Mouse (Mus musculus): ENCODE results near the gene Kcne1.

Gene Kcne1

DNA sequence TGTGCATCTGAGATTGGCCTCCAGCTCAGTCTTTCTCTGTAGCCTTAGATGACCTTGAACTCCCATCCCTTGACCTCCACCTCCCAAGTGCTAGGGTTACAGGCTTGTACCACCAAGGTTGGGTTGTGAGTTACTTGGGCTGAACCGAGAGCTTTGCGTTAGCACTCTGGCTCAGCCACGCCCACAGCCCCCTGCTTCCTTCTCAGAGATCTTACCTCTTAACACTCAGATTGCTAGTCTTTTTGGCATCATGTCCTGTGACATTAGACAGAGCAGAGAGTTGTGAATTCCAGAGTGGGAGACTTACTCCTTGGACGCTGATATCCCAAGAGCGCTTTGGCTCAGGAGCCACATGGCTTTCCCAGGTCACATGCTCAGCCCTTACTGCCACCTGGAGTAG, 56.8 kb downstream of the Kcne1 start:
- no peak for DNase-seq

DNA sequence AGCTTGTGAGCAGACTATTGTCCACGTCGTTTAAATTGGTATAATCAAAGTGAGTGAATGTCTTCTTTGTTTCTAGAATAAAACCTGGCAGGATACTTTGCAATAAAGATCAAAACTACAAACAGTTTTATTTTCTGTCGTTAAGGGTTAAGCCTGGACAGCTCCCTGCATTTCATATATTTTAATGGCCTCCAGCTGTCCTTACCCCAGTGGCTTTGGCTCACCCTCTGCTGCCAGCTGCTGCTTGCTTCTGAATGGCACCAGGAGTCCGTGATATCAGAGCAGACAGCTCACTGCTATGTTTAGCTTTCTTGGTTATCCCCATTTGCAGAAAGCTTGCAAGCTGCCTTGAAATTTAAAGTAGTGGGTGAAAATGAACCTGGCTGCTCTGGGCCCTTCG, 57.3 kb downstream of the Kcne1 start:
- DNase-seq, result no peak

DNA sequence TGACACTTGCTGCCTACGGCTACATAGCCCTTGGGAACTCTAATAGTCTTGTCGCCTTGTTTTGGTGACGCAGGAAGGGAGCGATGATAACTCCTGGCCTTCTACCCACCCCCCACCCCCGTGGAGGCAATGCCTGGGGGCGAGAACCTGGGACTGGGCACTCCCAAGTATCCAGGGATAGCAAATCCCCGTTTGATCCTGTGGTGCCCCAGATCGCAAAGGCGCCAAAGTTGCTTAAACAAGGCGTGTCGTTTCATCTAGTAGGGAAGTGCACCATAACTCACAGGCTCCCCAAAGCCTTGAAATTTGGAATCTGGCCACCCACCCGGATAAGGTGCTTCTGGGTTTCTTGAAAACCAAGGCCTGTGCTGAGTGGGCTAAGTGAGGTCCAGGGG, 57.9 kb downstream of the Kcne1 start:
- peak; percentile 50 for DNase-seq

DNA sequence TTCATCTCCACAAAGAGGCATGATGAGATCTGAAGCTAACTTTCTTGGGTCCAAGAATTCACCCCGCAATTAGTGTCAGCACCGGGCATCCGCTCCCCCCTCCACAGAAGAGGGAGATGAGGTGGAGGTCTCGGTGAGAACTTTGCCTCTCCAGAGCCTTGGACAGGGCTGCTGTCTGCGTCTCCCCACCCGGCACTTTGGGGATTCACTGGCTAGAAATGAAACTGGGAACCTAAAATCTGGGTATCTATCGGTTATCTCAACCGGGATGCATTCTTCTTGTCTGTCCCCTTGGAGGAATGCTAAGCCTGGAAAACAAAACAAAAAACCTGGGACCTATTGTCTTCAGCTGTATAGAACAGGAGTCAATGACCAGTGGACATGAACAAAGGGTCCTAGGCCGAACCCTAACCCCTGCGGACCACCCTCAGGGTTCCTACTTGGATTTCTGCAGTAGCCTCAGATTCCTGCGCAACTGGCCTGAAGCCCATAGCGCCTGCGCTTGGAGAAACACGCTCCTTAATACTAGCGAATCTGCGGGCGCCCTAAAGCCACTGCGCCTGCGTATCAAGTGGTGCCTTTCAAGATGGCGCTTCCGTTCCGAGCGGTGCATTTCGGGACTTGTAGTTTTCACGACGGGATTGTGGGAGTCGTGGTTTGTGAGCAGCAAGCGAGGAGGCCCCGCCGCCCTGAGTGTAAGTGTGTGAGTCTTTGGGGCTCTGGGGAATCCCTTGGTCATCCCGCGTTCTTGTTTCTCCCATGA, 58.4 kb downstream of the Kcne1 start, which contains the start of gene Smim11:
Gene Smim11, plus strand, starts transcription at position 638 of the 763 bp plus-strand sequence.
- peak; percentile 96 for DNase-seq

All from kidney, postnatal 10 days (tissue).